Mouse (Mus musculus) telencephalon, adult 2 months (tissue): ENCODE measurements around the gene Hsd17b14.
A peak's percentile ranks its signal among the peaks of the same experiment; 100 is the strongest.

Experiments used
- DNase-seq: peaks from one replicate; pipeline ENCODE4 v3.0.0-alpha.2; 2011; ENCODE audit warnings: low read depth, low spot score

Hsd17b14 gene

DNA sequence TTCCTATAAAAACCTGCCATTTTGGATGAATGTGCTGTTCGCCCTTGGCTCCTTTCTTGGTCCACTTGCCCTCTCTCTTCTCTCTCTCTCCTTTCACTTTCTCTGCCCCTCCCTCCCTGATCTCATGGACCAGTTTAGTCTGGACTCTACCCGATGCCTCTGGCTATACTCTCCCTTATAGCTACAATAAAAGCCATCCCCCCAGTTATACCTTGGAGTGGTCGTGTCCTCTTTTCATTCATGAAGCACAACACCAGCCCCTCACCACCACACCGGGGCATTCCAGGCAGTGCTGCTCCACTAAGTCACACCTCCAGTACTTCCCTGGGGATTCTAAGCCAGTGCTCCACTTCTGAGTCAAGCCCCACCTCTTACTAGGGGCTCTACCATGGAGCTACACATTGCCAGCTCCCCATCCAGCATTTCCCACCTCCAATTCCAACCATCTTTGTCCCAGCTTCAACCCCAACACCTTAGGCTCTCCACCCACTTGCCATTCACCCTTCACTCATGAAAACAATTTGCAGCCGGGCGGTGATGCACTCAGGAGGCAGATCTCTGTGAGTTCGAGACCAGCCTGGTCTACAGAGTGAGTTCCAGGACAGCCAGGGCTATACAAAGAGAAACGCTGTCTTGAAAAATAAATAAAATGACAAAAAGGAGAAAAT is 12.6 kb downstream of the Hsd17b14 start:
- no peak for DNase-seq

GRCm38 (mm10) chr7:45567780-45568516 is 13.3 kb downstream of the Hsd17b14 start:
- DNase-seq = peak; percentile 88

GRCm38 (mm10) chr7:45568601-45569473 is 14.1 kb downstream of the Hsd17b14 start:
- no peak for DNase-seq

- no peak for DNase-seq
Measured at GRCm38 (mm10) chr7:45570103-45570741, 15.5 kb downstream of the Hsd17b14 start, which contains the start of gene Bcat2. Gene Bcat2, plus strand, starts transcription at chr7:45570153.

DNA sequence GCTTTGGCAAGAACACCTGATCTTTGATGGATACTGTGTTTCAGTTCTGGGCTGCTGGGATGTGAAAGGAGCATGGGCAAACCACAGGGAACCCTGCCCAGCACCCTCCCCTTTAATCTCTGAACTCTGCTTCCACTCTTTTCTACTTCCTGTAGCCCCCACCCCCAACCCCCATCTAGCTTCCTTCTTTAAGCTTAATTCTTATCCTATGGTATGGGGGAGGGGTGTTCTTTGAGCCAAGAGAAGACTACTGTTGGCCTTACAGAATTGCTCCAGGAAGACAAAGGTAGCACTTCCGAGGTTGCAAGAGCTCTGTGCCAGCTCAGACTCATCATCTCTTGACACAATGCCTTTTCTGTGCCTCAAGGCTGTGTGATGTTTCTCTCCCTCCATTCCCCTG is 17.3 kb downstream of the Hsd17b14 start:
- DNase-seq = no peak

DNA sequence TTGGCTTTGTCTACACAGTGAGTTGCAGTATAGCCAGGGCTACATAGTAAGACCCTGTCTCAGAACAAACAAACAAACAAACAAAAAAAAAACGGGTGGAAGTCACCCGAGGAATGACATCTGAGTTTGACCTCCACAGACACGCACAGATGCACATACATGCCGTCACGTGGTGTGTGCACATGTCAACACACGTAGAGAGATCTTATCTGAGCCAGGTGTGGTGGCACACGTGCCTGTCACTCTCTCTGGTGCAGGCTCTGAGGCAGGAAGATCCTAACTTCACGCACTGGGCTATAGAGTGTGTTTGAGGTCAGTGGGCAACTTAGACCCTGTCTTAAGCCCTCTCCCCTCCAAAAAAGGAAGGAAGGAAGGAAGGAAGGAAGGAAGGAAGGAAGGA is 19.3 kb downstream of the Hsd17b14 start:
- DNase-seq = no peak

GRCm38 (mm10) chr7:45574472-45575379 is 20.0 kb downstream of the Hsd17b14 start:
- DNase-seq = no peak

- DNase-seq = no peak
Measured at GRCm38 (mm10) chr7:45585923-45586322, 31.2 kb downstream of the Hsd17b14 start.

DNA sequence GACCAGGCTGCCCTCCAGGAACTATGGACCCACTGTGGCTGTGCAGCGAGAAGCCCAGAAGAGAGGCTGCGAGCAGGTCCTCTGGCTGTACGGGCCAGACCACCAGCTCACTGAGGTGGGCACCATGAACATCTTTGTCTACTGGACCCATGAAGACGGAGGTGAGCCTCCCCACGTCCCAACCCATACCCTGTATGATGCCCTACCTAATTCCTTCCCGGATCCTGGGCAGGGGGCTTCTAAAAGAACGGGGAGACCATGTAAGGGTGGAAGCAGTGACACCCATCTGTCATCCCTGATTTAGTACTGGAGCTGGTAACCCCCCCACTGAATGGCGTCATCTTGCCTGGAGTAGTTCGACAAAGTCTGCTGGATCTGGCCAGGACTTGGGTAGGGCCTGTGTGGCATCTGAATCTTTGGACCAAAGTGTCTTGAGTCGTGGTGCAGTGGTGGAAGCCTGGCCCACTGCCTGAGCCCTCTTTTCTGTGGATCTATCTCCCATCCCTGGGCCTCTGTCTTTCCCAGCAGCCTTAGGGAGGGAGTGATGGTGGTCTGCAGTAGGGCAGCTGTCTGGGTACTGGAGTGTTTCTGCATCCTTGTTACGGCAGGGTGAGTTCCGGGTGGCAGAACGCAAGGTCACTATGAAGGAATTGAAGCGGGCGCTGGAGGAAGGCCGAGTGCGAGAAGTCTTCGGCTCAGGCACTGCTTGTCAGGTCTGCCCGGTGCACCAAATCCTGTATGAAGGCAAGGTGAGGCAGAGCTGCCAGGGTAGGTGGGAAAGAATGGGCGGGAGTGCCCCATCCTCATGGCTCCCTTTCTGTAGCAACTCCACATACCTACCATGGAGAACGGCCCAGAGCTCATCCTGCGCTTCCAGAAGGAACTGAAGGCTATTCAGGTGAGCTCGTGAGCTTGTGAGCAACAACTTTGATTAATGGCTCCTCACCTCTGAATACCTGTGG is 33.2 kb downstream of the Hsd17b14 start:
- no peak for DNase-seq

GRCm38 (mm10) chr7:45589173-45589572 is 34.5 kb downstream of the Hsd17b14 start:
- peak; percentile 100 for DNase-seq

- no peak for DNase-seq
Measured at GRCm38 (mm10) chr7:45589898-45590297, 35.2 kb downstream of the Hsd17b14 start.

DNA sequence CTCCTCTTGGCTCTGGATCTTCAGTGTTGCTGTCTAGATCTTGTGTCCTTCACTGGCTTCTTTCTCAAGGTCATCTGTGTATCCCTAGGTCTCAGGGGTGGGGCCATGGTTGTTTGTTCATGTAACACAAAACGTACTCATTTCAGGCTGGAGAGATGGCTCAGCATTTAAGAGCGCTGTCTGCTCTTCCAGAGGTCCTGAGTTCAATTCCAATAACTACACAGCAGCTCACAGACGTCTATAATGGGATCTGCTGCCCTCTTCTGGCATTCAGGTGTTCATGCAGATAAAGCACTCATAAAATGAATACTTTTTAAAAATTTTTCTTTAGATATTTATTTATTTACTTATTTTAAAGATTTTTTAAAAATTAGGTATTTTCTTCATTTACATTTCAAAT is 36.2 kb downstream of the Hsd17b14 start:
- DNase-seq = no peak

DNA sequence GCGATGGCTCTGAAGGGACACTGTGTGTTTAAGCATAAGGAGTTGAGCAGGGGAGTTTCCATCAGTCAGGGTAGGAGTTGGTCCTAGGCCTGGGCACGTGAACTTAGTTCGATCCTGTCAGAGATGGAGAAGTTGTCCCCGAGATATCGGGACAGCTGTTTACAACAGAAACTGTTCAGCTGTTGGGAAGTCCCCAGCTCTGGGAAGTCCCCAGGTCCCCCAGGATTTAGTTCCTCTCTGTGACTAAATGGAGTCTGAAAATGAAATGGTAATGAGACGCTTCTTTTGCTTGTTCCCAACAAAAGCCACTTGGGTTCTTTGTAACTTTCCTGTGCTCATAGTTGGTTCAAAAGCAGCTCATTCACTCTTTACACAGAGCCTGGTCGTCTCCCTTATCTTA is 37.2 kb downstream of the Hsd17b14 start:
- DNase-seq = no peak

- no peak for DNase-seq
Measured at GRCm38 (mm10) chr7:45593118-45593815, 38.6 kb downstream of the Hsd17b14 start.

DNA sequence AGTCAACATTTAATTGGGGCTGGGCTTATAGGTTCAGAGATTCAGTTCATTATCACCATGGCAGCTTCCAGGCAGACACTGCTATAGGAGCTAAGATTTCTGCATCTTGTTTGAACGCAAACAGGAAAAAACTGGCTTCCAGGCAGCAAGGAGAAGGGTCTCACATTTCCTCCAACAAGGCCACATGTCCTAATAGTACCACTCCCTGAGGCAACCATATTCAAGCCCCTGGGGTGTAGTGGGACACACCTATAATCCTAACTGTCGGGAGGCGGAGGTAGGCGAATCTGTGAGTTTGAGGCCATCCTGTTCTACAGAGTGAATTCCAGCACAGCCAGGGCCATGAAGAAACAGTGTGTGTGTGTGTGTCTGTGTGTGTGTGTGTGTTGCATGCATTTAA is 40.5 kb downstream of the Hsd17b14 start:
- DNase-seq = no peak

GRCm38 (mm10) chr7:45596107-45596506 is 41.4 kb downstream of the Hsd17b14 start:
- DNase-seq = no peak

DNA sequence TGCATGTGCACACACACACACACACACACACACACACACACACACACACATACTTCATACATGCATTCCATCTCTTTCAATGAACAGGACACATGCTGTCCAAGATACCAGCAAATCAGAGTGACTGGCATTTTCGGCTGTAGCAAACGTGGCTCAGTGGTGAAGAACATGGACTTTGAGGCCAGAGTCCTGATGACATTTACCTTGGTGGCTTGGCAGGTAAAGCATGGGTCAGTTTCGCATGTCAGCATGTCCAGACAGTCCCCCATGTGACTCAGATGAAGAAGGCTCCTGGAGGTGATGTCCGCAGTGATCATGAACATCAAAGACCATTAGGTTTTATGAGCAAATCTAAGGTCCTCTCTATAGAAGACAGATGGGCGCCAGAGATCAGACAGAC is 42.3 kb downstream of the Hsd17b14 start:
- DNase-seq = no peak

DNA sequence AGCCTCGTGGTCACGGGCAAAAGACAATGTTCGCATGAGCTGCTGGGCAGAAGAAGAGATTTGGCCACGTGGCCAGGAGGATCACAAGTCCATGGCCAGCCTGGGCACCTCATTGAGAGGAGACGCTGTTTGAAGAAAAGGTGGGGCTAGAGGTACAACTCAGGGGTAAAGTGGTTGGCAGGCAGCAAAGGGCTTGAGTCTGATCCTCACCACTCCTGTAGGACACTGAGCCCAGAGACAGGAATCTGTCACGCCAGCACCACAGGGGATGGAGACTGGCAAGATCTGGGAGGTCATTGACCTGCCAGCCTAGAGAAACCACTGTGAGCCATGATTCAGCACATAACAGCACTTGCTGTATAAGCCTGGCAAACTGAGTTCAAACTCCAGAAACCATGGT is 42.8 kb downstream of the Hsd17b14 start:
- no peak for DNase-seq
